Mouse (Mus musculus): ENCODE measurements around the gene Erlec1.

- TF ChIP-seq CTCF (IDR thresholded peaks at IDR 0.05; ENCODE audit: control insufficient read depth, insufficient read depth, insufficient replicate concordance, low read depth, low read length) = no peak
- no peak for TF ChIP-seq POLR2A (IDR thresholded peaks at IDR 0.05; ENCODE audit: control insufficient read depth, low read depth, low read length)
Measured at GRCm38 (mm10) chr11:30896201-30896600, 57.9 kb downstream of the Erlec1 start.

All from testis, adult 2 months (tissue).